Mouse (Mus musculus) testis, adult 2 months (tissue): ENCODE measurements around the gene Tnn.

ENCODE experiments used
- CTCF ChIP-seq: fragments of 200-500 bp; IDR thresholded peaks from 2 replicates; pipeline ENCODE4 v1.5.1; 2012; ENCODE audit warnings: low read depth, mild to moderate bottlenecking, inconsistent platforms, low read length, moderate library complexity; ENCODE audit not compliant: control insufficient read depth, insufficient read depth, insufficient replicate concordance
- POLR2A ChIP-seq: fragments of 200-500 bp; IDR thresholded peaks from 2 replicates; pipeline ENCODE4 v1.6.1; 2012; ENCODE audit warnings: low read depth, mild to moderate bottlenecking, inconsistent platforms, low read length, moderate library complexity; ENCODE audit not compliant: control insufficient read depth

- TF ChIP-seq CTCF (no peak), POLR2A (no peak)
These were observed 92.1 kb downstream of the Tnn start for GRCm38 (mm10) chr1:160061321-160061720.
